Mouse (Mus musculus) small intestine, adult 2 months (tissue): Measurements from ENCODE around the gene Atxn7l1. TPM values are rescaled to one million over a fixed set of nuclear protein-coding genes. Genes with fewer than 3 reads are reported as not detected.

ENCODE experiments used
- H3K27ac ChIP-seq: fragments of 200-500 bp; 2 replicates; pipeline ENCODE4 v1.5.1; 2012; ENCODE audit warnings: low read depth, low read length, control low read depth, inconsistent platforms; ENCODE audit not compliant: insufficient read depth
- H3K27me3 ChIP-seq: fragments of 200-500 bp; 2 replicates; pipeline ENCODE4 v1.6.1; 2012; ENCODE audit warnings: mild to moderate bottlenecking, moderate library complexity, low read length, inconsistent platforms; ENCODE audit not compliant: control insufficient read depth, insufficient read depth
- H3K36me3 ChIP-seq: fragments of 200-500 bp; 2 replicates; pipeline ENCODE4 v1.6.1; 2012; ENCODE audit warnings: mild to moderate bottlenecking, low read length, control low read depth, inconsistent platforms; ENCODE audit not compliant: control insufficient read depth, insufficient read depth
- H3K4me1 ChIP-seq: fragments of 200-500 bp; 2 replicates; pipeline ENCODE4 v1.6.1; 2012; ENCODE audit warnings: low read length, inconsistent platforms, mixed read lengths; ENCODE audit not compliant: control insufficient read depth, insufficient read depth, insufficient read length
- H3K4me3 ChIP-seq: fragments of 200-500 bp; 2 replicates; pipeline ENCODE4 v1.5.1; 2012; ENCODE audit warnings: low read depth, mild to moderate bottlenecking, control low read depth, inconsistent platforms, low read length, moderate library complexity
- CTCF ChIP-seq: fragments of 200-500 bp; IDR thresholded peaks from 2 replicates; pipeline ENCODE4 v1.5.1; 2012; ENCODE audit warnings: low read depth, mild to moderate bottlenecking, control low read depth, inconsistent platforms, low read length, moderate library complexity, mixed read lengths; ENCODE audit not compliant: insufficient replicate concordance, insufficient read length; ENCODE audit errors: extremely low read depth
- POLR2A ChIP-seq: fragments of 200-500 bp; IDR thresholded peaks from 2 replicates; pipeline ENCODE4 v1.6.1; 2012; ENCODE audit warnings: low read depth, mild to moderate bottlenecking, control low read depth, inconsistent platforms, low read length, moderate library complexity
- WGBS: fragments of 180-500 bp; shearing (Covaris S2); methylation state at CpG from one replicate; pipeline ENCODE4 v1.1.7; 2018; 5-methylcytosine and 5-hydroxymethylcytosine counted together
- polyA plus RNA-seq: library from polyadenylated mRNA; depleted of rRNA; stranded (reverse); fragments of >200 nt; gene quantifications from 2 replicates; pipeline ENCODE4 v1.2.3, GENCODE M21; 2012

The Atxn7l1 gene
- polyA plus RNA-seq, 1 experiment = 19.2 TPM

DNA sequence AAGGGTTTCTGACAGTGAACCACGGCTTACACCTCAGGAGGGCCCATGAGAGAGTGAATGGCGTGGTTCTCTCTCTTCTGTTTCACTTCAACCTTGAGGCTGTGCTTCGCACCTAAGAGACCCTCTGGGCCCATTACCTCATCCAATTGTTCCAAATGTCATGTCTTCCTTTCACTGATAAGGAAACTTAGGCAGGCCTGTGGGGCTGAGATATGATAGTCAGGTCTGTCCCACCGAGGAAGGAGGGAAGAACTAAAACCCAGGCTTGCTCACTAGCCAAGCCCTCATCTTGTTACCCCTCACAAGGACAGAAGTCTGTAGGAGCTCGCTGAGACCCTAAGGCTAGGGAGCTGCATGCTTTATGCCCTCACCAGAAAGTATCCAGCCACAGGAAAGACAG, 187.5 kb downstream of the Atxn7l1 start:
- TF ChIP-seq POLR2A = no peak
- TF ChIP-seq CTCF = no peak
- peaks cover 20% of the 10 kb centered on the region for H3K36me3 ChIP-seq
- WGBS = 92% methylated on average over 5 of the region's 5 CpGs
- no peaks in the 10 kb centered on the region for H3K27me3 ChIP-seq
- no peak overlapping the region for H3K4me3 ChIP-seq
- no peaks in the 10 kb centered on the region for H3K4me1 ChIP-seq
- H3K27ac ChIP-seq = no peak overlapping the region

DNA sequence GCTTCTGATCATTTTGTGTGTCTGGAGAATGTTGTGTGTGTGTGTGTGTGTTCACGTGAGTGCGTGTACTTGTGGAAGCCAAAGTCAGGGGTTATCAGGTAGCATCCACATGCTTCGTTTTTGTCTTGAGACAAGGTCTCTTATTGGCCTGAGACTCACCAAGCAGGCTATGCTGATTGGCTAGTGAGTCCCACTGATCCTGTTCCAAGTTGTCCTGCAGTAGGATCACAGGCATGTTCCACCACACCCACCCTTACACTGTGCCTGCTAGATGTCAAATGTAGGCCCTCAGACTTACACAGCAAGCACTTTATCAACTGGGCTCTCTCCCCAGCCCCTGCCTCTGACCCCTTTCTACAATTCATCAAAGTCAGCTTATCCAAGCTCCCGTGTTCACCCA, 187.9 kb downstream of the Atxn7l1 start:
- peaks cover 18% of the 10 kb centered on the region for H3K36me3 ChIP-seq
- H3K27me3 ChIP-seq = no peaks in the 10 kb centered on the region
- H3K27ac ChIP-seq = no peak overlapping the region
- H3K4me1 ChIP-seq = no peaks in the 10 kb centered on the region
- TF ChIP-seq POLR2A (no peak), CTCF (no peak)
- no peak overlapping the region for H3K4me3 ChIP-seq
- 92% methylated on average over 4 of the region's 4 CpGs for WGBS

DNA sequence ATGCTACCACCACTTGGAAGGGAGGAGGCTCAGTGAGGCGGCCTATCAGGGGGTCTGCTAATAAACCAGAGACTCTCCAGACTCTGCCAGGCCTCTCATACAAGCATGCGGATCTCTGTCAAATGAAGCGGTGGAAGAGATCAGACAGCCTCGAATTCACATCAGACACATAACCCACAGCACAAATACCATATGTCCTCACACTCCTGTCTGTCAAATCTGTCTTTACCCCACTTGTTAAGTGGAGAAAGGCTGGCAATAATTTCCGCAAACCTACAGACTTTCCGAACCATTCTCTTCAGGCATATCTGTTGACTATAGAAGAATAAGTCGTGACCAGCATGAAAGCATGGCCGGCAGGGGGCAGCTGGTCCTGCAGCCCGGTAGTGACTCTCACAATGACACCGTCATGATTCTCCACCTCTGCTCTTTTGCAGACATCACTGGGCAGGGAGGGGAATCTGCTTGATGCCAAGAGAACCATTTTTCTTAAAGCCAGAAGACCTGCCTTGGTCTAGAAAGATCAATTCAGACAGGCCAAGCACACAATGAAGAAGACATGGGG, 189.2 kb downstream of the Atxn7l1 start:
- no peak for TF ChIP-seq POLR2A
- no peak for TF ChIP-seq CTCF

DNA sequence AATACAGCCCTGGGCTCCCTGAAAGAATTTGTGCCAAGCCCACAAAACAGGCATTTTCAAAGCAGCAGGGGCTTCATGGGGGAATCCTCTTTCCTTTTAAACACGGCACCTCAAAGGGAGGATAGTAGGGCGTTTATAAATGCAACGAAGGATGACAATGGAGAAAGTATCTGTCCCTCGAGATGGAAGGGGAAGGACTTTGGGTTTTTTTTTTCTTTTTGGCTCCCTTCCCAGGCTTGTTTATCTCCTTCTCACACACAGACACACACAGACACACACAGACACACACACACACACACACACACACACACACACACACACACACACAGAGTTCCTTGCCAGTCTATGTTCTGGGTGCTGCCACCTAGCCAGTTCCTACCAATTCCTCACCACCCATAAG, 189.8 kb downstream of the Atxn7l1 start:
- no peak overlapping the region for H3K4me3 ChIP-seq
- TF ChIP-seq CTCF (no peak), POLR2A (no peak)
- WGBS = 57% methylated on average over 4 of the region's 4 CpGs

More for the DNA sequence above, 189.2 kb downstream of the Atxn7l1 start:
- no peak overlapping the region for H3K27ac ChIP-seq
- 85% methylated on average over 10 of the region's 10 CpGs for WGBS
- no peak overlapping the region for H3K4me3 ChIP-seq
- no peaks in the 10 kb centered on the region for H3K27me3 ChIP-seq
- H3K36me3 ChIP-seq = peaks cover 14% of the 10 kb centered on the region
- peaks cover 5% of the 10 kb centered on the region for H3K4me1 ChIP-seq

DNA sequence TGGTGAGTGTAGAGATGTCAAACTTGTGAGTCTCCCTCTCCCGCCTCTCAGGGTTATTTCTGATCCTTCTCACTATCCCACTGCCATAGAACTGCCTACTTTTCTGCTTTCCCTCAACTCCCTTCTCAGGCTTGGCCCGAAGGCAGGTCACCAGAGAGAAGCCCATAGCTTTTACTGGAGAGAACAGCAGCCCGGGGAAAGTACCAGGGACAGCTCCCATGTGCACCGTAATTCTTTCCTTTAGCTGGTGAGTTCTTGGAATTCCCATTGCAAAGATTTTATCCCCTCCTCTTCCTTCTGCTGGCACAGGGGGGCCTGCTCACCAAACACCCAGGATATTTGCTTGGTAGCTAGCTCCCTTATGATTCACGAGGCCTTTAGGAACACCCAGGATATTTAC, 190.7 kb downstream of the Atxn7l1 start:
- peaks cover 15% of the 10 kb centered on the region for H3K4me1 ChIP-seq
- no peak for TF ChIP-seq CTCF
- TF ChIP-seq POLR2A = no peak
- 73% methylated on average over 5 of the region's 5 CpGs for WGBS
- H3K27me3 ChIP-seq = no peaks in the 10 kb centered on the region
- H3K36me3 ChIP-seq = peaks cover 14% of the 10 kb centered on the region
- H3K4me3 ChIP-seq = no peak overlapping the region
- H3K27ac ChIP-seq = no peak overlapping the region

More for the DNA sequence above, 189.8 kb downstream of the Atxn7l1 start:
- Histone ChIP-seq H3K27ac (no peak overlapping the region), H3K36me3 (peaks cover 14% of the 10 kb centered on the region), H3K27me3 (no peaks in the 10 kb centered on the region), H3K4me1 (peaks cover 11% of the 10 kb centered on the region)

DNA sequence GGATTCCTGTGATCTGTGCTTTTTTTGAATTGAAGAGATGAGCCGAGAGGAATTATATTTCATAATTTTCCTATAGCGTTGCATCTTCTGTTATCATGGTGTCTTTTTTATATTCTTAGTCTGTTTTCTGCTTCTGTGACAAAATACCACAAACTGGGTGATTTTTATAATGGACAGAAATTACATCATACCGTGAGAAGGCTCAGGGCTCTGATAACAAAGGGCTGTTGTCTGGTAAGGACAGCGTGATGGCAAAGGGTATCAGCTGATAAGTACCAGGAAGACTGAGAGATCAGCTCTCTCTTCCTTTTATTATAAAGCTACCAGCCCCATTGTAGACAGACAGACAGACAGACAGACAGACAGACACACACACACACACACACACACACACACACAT, 192.3 kb downstream of the Atxn7l1 start:
- no peak overlapping the region for H3K4me3 ChIP-seq
- WGBS = 70% methylated on average over 4 of the region's 4 CpGs
- H3K27me3 ChIP-seq = no peaks in the 10 kb centered on the region
- TF ChIP-seq POLR2A (no peak), CTCF (no peak)
- H3K4me1 ChIP-seq = peaks cover 15% of the 10 kb centered on the region
- H3K36me3 ChIP-seq = peaks cover 16% of the 10 kb centered on the region
- H3K27ac ChIP-seq = no peak overlapping the region

DNA sequence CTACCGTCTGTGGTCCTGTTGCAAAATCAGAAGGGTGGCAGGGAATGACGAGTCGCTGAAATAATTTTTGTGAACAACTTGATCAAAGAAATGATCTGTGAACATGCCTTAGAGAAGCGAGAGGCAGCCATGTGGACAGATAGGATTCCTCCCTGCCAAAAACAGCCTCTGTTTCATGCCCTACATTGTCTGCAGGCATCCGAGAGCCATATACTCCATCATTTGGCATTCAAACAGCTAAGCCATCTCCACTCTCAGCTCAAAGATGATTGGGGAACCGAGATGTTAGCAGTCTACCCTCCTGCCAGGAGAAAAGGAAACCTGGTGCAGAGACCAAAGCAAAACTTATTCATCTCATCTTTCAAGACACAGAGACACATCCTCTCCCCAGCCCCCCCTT, 193.2 kb downstream of the Atxn7l1 start:
- H3K27me3 ChIP-seq = no peaks in the 10 kb centered on the region
- no peak for TF ChIP-seq POLR2A
- no peak for TF ChIP-seq CTCF
- peaks cover 15% of the 10 kb centered on the region for H3K4me1 ChIP-seq
- WGBS = 93% methylated on average over 6 of the region's 6 CpGs
- peaks cover 16% of the 10 kb centered on the region for H3K36me3 ChIP-seq
- H3K27ac ChIP-seq = no peak overlapping the region
- H3K4me3 ChIP-seq = no peak overlapping the region
